Mouse (Mus musculus) small intestine, adult 2 months (tissue): Measurements from ENCODE around the gene Cyp2f2. TPM values are rescaled to one million over a fixed set of nuclear protein-coding genes. Genes with fewer than 3 reads are reported as not detected.

ENCODE experiments used
- H3K27ac ChIP-seq: fragments of 200-500 bp; 2 replicates; pipeline ENCODE4 v1.5.1; 2012; ENCODE audit warnings: low read depth, low read length, control low read depth, inconsistent platforms; ENCODE audit not compliant: insufficient read depth
- H3K27me3 ChIP-seq: fragments of 200-500 bp; 2 replicates; pipeline ENCODE4 v1.6.1; 2012; ENCODE audit warnings: mild to moderate bottlenecking, moderate library complexity, low read length, inconsistent platforms; ENCODE audit not compliant: control insufficient read depth, insufficient read depth
- H3K36me3 ChIP-seq: fragments of 200-500 bp; 2 replicates; pipeline ENCODE4 v1.6.1; 2012; ENCODE audit warnings: mild to moderate bottlenecking, low read length, control low read depth, inconsistent platforms; ENCODE audit not compliant: control insufficient read depth, insufficient read depth
- H3K4me1 ChIP-seq: fragments of 200-500 bp; 2 replicates; pipeline ENCODE4 v1.6.1; 2012; ENCODE audit warnings: low read length, inconsistent platforms, mixed read lengths; ENCODE audit not compliant: control insufficient read depth, insufficient read depth, insufficient read length
- H3K4me3 ChIP-seq: fragments of 200-500 bp; 2 replicates; pipeline ENCODE4 v1.5.1; 2012; ENCODE audit warnings: low read depth, mild to moderate bottlenecking, control low read depth, inconsistent platforms, low read length, moderate library complexity
- CTCF ChIP-seq: fragments of 200-500 bp; IDR thresholded peaks from 2 replicates; pipeline ENCODE4 v1.5.1; 2012; ENCODE audit warnings: low read depth, mild to moderate bottlenecking, control low read depth, inconsistent platforms, low read length, moderate library complexity, mixed read lengths; ENCODE audit not compliant: insufficient replicate concordance, insufficient read length; ENCODE audit errors: extremely low read depth
- POLR2A ChIP-seq: fragments of 200-500 bp; IDR thresholded peaks from 2 replicates; pipeline ENCODE4 v1.6.1; 2012; ENCODE audit warnings: low read depth, mild to moderate bottlenecking, control low read depth, inconsistent platforms, low read length, moderate library complexity
- WGBS: fragments of 180-500 bp; shearing (Covaris S2); methylation state at CpG from one replicate; pipeline ENCODE4 v1.1.7; 2018; 5-methylcytosine and 5-hydroxymethylcytosine counted together
- polyA plus RNA-seq: library from polyadenylated mRNA; depleted of rRNA; stranded (reverse); fragments of >200 nt; gene quantifications from 2 replicates; pipeline ENCODE4 v1.2.3, GENCODE M21; 2012

The Cyp2f2 gene
- polyA plus RNA-seq, 1 experiment: 0.30 TPM

DNA sequence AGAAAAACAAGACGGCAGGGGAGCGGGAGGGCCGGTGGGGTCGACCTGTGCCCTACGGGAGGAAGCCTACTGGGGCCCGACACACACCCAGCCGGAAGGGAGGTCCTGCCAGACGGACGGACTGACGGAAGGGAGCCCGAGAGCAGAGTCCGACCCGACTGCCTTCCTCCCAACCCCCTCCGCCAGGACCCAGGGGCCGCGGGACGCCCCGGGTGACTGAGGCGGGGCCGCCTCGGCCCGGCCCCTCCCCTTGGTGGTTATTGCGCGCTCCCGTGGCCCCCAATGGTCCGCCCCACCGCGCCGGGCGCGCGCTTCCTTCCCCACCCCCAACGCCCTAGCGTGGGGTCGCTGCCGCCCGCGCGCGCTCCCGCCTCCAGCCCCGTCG lies 46.5 kb downstream of the Cyp2f2 start:
- Histone ChIP-seq H3K36me3 (peaks cover 4% of the 10 kb centered on the region; the same call in 1 of the 2 replicates), H3K4me3 (peak overlapping the region; percentile 81), H3K27ac (peak overlapping the region; percentile 93), H3K27me3 (no peaks in the 10 kb centered on the region), H3K4me1 (peaks cover 28% of the 10 kb centered on the region)
- TF ChIP-seq CTCF (no peak), POLR2A (peak; percentile 50; the same call in 1 of the 2 replicates)
- WGBS: 0% methylated on average over 43 of the region's 43 CpGs

GRCm38 (mm10) chr7:27166614-27167474 lies 47.1 kb downstream of the Cyp2f2 start, which contains the start of gene Egln2:
Gene Egln2 (minus strand): TSS chr7:27166802.
- Histone ChIP-seq H3K27ac (peak within 1 kb of the TSS; percentile 95), H3K4me1 (peaks cover 28% of the 10 kb centered on the region), H3K36me3 (peaks cover 5% of the 10 kb centered on the region), H3K4me3 (peak within 1 kb of the TSS; percentile 81), H3K27me3 (no peaks in the 10 kb centered on the region)
- 1% methylated on average over 61 of the region's 61 CpGs for WGBS
- TF ChIP-seq CTCF: no peak
- TF ChIP-seq POLR2A: no peak; the same call in 1 of the 2 replicates

DNA sequence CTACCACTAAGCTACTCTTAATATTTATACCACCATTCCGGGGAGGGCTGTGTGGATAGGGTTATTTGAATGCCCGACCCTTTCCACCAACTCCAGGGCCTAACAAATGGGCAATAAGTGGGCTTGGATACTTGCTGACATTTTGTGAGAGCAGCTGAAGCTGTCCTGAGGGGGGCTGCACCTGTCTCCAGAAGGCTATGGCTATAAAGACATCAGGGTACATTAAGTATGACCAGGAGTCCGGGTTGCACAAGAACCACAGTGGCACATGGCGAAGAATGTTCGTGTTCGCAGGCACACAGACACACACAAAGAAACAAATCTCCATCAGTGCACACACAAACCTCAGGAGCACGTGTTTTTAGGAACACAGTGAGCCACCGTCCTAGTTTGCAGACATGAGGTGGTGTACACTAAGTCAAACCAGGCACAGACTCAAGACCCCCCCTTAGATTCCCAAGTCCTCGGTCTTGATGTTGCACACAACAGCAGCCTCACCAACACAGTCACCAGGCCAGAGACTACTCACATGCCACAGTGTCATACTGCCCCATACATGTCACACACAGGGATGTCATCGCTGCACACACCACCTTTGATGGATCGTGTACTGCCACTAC lies 47.9 kb downstream of the Cyp2f2 start:
- Histone ChIP-seq H3K36me3 (peaks cover 10% of the 10 kb centered on the region), H3K27me3 (no peaks in the 10 kb centered on the region), H3K4me3 (peak overlapping the region; percentile 81), H3K4me1 (peaks cover 28% of the 10 kb centered on the region), H3K27ac (peak overlapping the region; percentile 95)
- 64% methylated on average over 11 of the region's 11 CpGs for WGBS
- no peak for TF ChIP-seq CTCF
- no peak for TF ChIP-seq POLR2A

- no peaks in the 10 kb centered on the region for H3K27me3 ChIP-seq
- TF ChIP-seq CTCF (no peak), POLR2A (no peak)
- peaks cover 22% of the 10 kb centered on the region for H3K4me1 ChIP-seq
- no peak overlapping the region for H3K4me3 ChIP-seq
- WGBS: 88% methylated on average over 5 of the region's 5 CpGs
- H3K27ac ChIP-seq: peak overlapping the region; percentile 95; the same call in 1 of the 2 replicates
- peaks cover 17% of the 10 kb centered on the region for H3K36me3 ChIP-seq
Observed at GRCm38 (mm10) chr7:27168371-27168770, 48.7 kb downstream of the Cyp2f2 start.

DNA sequence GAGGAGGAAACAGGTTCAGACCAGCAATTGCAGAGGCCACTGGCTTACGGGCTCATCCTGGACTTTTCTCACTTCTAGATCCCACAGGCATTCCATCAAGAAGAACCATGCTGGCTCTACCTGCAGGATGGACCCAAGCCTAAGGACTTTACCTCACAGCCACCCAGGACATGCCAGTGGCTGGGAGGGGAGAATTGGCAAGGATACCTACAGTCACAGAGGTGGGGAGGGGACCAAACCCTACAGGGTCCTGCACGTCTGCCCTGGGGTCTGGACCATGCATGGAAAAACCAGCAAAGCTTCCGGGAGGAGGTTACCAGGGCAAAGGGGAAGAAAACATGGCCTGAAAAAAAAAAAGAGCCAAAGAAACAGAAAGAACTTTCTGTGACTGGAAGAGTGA lies 51.3 kb downstream of the Cyp2f2 start:
- Histone ChIP-seq H3K4me1 (peaks cover 6% of the 10 kb centered on the region; the same call in 1 of the 2 replicates), H3K4me3 (no peak overlapping the region), H3K36me3 (peaks cover 31% of the 10 kb centered on the region), H3K27ac (no peak overlapping the region), H3K27me3 (no peaks in the 10 kb centered on the region)
- no peak for TF ChIP-seq POLR2A
- TF ChIP-seq CTCF: no peak
- WGBS: 86% methylated on average over 3 of the region's 3 CpGs

DNA sequence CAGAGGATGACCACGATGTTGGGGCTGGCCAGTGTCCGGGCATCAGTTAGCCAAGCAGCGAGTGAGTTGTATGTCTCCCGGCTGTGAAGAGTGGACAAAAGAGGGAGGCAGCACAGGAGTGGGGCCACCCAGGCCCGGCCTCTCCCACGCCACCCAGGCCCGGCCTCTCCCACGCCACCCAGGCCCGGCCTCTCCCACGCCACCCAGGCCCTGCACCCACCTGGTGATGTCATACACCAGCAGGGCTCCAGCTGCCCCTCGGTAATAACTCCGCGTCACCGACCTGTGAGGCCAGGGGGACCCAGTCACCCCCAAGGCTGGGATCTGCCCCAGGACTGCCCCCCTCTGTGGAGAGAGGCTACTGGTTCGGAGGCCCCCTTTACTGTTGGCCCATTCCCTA lies 54.8 kb downstream of the Cyp2f2 start:
- TF ChIP-seq CTCF (no peak), POLR2A (no peak)
- H3K36me3 ChIP-seq: peaks cover 31% of the 10 kb centered on the region
- H3K4me1 ChIP-seq: peaks cover 8% of the 10 kb centered on the region; the same call in 1 of the 2 replicates
- H3K27me3 ChIP-seq: no peaks in the 10 kb centered on the region
- no peak overlapping the region for H3K27ac ChIP-seq
- no peak overlapping the region for H3K4me3 ChIP-seq
- 91% methylated on average over 15 of the region's 15 CpGs for whole genome bisulfite sequencing

GRCm38 (mm10) chr7:27174896-27175295 lies 55.2 kb downstream of the Cyp2f2 start:
- 88% methylated on average over 7 of the region's 7 CpGs for WGBS
- TF ChIP-seq CTCF: no peak
- TF ChIP-seq POLR2A: no peak
- Histone ChIP-seq H3K27me3 (no peaks in the 10 kb centered on the region), H3K4me1 (peaks cover 12% of the 10 kb centered on the region; the same call in 1 of the 2 replicates), H3K4me3 (no peak overlapping the region), H3K36me3 (peaks cover 31% of the 10 kb centered on the region), H3K27ac (no peak overlapping the region)
